Mouse (Mus musculus) olfactory bulb, adult 2 months (tissue): ENCODE measurements around the gene Eya4.

Experiments
- CTCF ChIP-seq: fragments of 200-500 bp; IDR thresholded peaks from 2 replicates; pipeline ENCODE4 v1.5.1; 2012; ENCODE audit warnings: low read depth, mild to moderate bottlenecking, low read length, moderate library complexity; ENCODE audit not compliant: insufficient read depth
- POLR2A ChIP-seq: fragments of 200-500 bp; IDR thresholded peaks from 2 replicates; pipeline ENCODE4 v1.6.1; 2012; ENCODE audit warnings: mild to moderate bottlenecking, low read depth, low read length, moderate library complexity; ENCODE audit not compliant: insufficient read depth

DNA sequence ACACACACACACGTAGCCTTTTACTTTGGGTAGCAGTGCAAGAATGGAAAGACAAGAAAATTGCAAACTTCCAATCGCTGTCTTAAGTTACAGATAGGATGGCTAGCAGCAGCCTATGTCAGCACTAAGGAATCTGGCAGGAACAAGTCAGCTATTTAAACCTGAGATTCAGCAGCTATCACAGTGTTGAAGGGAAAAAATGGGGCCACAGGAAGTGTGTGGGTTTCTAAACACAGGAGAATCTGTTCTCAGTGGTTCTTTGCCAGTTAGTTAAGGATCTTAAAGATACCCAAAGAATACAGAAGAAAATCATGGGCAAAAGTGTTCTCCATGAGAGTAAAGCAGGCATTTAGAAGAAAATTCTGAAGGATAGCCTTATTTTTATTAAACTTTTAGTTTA lies 206.0 kb downstream of the Eya4 start:
- TF ChIP-seq POLR2A, result no peak
- no peak for TF ChIP-seq CTCF
